Mouse (Mus musculus) cerebellum, adult 2 months (tissue): Measurements from ENCODE around the gene Upb1.

Experiments
- CTCF ChIP-seq: fragments of 200-500 bp; IDR thresholded peaks from 2 replicates; pipeline ENCODE4 v1.5.1; 2011; ENCODE audit warnings: low read depth, mild to moderate bottlenecking, control low read depth, low read length, moderate library complexity, borderline replicate concordance; ENCODE audit not compliant: insufficient read depth
- POLR2A ChIP-seq: fragments of 200-500 bp; IDR thresholded peaks from 2 replicates; pipeline ENCODE4 v1.6.1; 2011; ENCODE audit warnings: low read length, control low read depth, borderline replicate concordance; ENCODE audit not compliant: insufficient read depth

GRCm38 (mm10) chr10:75451036-75451786, 50.3 kb downstream of the Upb1 start:
- TF ChIP-seq CTCF (no peak), POLR2A (no peak)
